Mouse (Mus musculus): ENCODE data around the gene Meis2. TPM values are rescaled to one million over a fixed set of nuclear protein-coding genes. Genes with fewer than 3 reads are reported as not detected.

Meis2 gene
- total and polyA plus RNA-seq, 3 experiments: 3.1 to 9.8 TPM; not detected in 1

GRCm38 (mm10) chr2:115960615-115961014, 105.0 kb downstream of the Meis2 start:
- DNase-seq (ENCODE audit: low read depth, low spot score): no peak
- Histone ChIP-seq H3K9ac (ENCODE audit: control insufficient read depth, low read depth, low read length, poor library complexity, severe bottlenecking) (no peak overlapping the region), H3K4me3 (ENCODE audit: control insufficient read depth in 1 of 2, insufficient read depth in 1 of 2, low read depth in 2 of 2, low read length in 2 of 2) (no peak overlapping the region)

DNA sequence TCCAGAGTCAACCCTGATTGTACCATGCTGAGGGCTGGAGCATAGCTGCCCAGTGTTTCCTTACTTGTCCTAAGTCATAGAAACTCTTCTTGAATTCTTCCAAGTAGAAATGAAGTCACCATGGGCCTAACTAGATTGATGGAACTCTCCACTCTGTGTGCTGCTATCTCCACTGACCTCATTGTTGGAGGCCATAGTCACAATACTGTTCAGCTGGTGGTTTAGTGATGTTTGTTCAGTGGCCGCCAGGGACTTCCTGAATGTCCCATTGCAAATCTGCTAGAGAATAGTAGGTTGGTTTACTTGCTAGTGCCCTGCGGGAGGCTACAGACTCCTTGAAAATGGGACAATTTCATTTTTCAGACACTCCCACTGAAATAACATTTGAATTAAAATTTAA, 108.9 kb downstream of the Meis2 start:
- Histone ChIP-seq H3K4me3 (ENCODE audit: control insufficient read depth in 1 of 2, insufficient read depth in 1 of 2, low read depth in 2 of 2, low read length in 2 of 2) (no peak overlapping the region), H3K27ac (ENCODE audit: control insufficient read depth, low read depth, low read length) (no peak overlapping the region), H3K4me1 (ENCODE audit: control insufficient read depth in 1 of 2, insufficient read depth in 2 of 2, low read length in 2 of 2) (no peaks in the 10 kb centered on the region), H3K27me3 (ENCODE audit: control insufficient read depth in 1 of 2, insufficient read depth in 2 of 2, low read length in 2 of 2) (no peaks in the 10 kb centered on the region), H3K36me3 (ENCODE audit: control insufficient read depth in 1 of 2, insufficient read depth in 2 of 2, low read length in 2 of 2) (no peaks in the 10 kb centered on the region), H3K9me3 (replicated peaks; ENCODE audit: insufficient read depth, low read length) (no peaks in the 10 kb centered on the region), H3K9ac (ENCODE audit: control insufficient read depth, low read depth, low read length, poor library complexity, severe bottlenecking) (no peak overlapping the region), H3K79me2 (ENCODE audit: control insufficient read depth, insufficient read depth, low read length, poor library complexity) (no peaks in the 10 kb centered on the region)
- TF ChIP-seq GABPA (IDR thresholded peaks at IDR 0.05; ENCODE audit: low read depth, low read length) (no peak), RCOR1 (IDR thresholded peaks at IDR 0.05; ENCODE audit: low read depth, low read length) (no peak), POLR2A (IDR thresholded peaks at IDR 0.05; ENCODE audit: control insufficient read depth in 1 of 2, insufficient read depth in 1 of 2, low read depth in 1 of 2, low read length in 2 of 2, poor library complexity in 1 of 2) (no peak), CHD2 (IDR thresholded peaks at IDR 0.05; ENCODE audit: low read length) (no peak), ZNF384 (IDR thresholded peaks at IDR 0.05; ENCODE audit: low read depth, low read length) (no peak), USF2 (IDR thresholded peaks at IDR 0.05; ENCODE audit: borderline replicate concordance in 1 of 2, insufficient read depth in 1 of 2, low read depth in 1 of 2, low read length in 2 of 2) (no peak), EP300 (IDR thresholded peaks at IDR 0.05; ENCODE audit: low read depth in 1 of 2, low read length in 2 of 2) (no peak), UBTF (IDR thresholded peaks at IDR 0.05; ENCODE audit: borderline replicate concordance, insufficient read depth, low read depth, low read length) (no peak), MAZ (IDR thresholded peaks at IDR 0.05; ENCODE audit: low read depth, low read length) (no peak), SIN3A (IDR thresholded peaks at IDR 0.05; ENCODE audit: low read length) (no peak), ELF1 (IDR thresholded peaks at IDR 0.05; ENCODE audit: low read depth, low read length) (no peak)
- no peak for DNase-seq (ENCODE audit: low read depth, low spot score)

More at GRCm38 (mm10) chr2:115960615-115961014, 105.0 kb downstream of the Meis2 start:
- no peaks in the 10 kb centered on the region for H3K36me3 ChIP-seq (ENCODE audit: control insufficient read depth in 1 of 2, insufficient read depth in 2 of 2, low read length in 2 of 2)
- H3K9me3 ChIP-seq (replicated peaks; ENCODE audit: insufficient read depth, low read length): no peaks in the 10 kb centered on the region
- H3K79me2 ChIP-seq (ENCODE audit: control insufficient read depth, insufficient read depth, low read length, poor library complexity): no peaks in the 10 kb centered on the region
- no peak for TF ChIP-seq E2F4 (IDR thresholded peaks at IDR 0.05; ENCODE audit: borderline replicate concordance, low read depth, low read length)
- no peak for TF ChIP-seq RCOR1 (IDR thresholded peaks at IDR 0.05; ENCODE audit: low read depth, low read length)
- no peaks in the 10 kb centered on the region for H3K27me3 ChIP-seq (ENCODE audit: control insufficient read depth in 1 of 2, insufficient read depth in 2 of 2, low read length in 2 of 2)
- no peak overlapping the region for H3K27ac ChIP-seq (ENCODE audit: control insufficient read depth, low read depth, low read length)
- H3K4me1 ChIP-seq (ENCODE audit: control insufficient read depth in 1 of 2, insufficient read depth in 2 of 2, low read length in 2 of 2): no peaks in the 10 kb centered on the region

- no peak for TF ChIP-seq MEF2A (IDR thresholded peaks at IDR 0.05; ENCODE audit: extremely low read depth, insufficient replicate concordance, low read depth, low read length, poor library complexity, severe bottlenecking)
- Histone ChIP-seq H3K79me2 (ENCODE audit: control insufficient read depth, insufficient read depth, low read length, poor library complexity) (no peaks in the 10 kb centered on the region), H3K27ac (ENCODE audit: control insufficient read depth, low read depth, low read length) (no peak overlapping the region), H3K9ac (ENCODE audit: control insufficient read depth, low read depth, low read length, poor library complexity, severe bottlenecking) (no peak overlapping the region), H3K9me3 (replicated peaks; ENCODE audit: insufficient read depth, low read length) (no peaks in the 10 kb centered on the region), H3K4me3 (ENCODE audit: control insufficient read depth in 1 of 2, insufficient read depth in 1 of 2, low read depth in 2 of 2, low read length in 2 of 2) (no peak overlapping the region), H3K27me3 (ENCODE audit: control insufficient read depth in 1 of 2, insufficient read depth in 2 of 2, low read length in 2 of 2) (no peaks in the 10 kb centered on the region), H3K4me1 (ENCODE audit: control insufficient read depth in 1 of 2, insufficient read depth in 2 of 2, low read length in 2 of 2) (no peaks in the 10 kb centered on the region), H3K36me3 (ENCODE audit: control insufficient read depth in 1 of 2, insufficient read depth in 2 of 2, low read length in 2 of 2) (no peaks in the 10 kb centered on the region)
- DNase-seq (ENCODE audit: low read depth, low spot score): no peak
Observed at GRCm38 (mm10) chr2:115950645-115951044, 115.0 kb downstream of the Meis2 start.

All from MEL (cell line).